Mouse (Mus musculus) ovary, postnatal 10 days (tissue): ENCODE measurements around the gene Hoxd13.

ENCODE experiments used
- DNase-seq: peaks from one replicate; pipeline ENCODE4 v3.0.0; 2022; ENCODE audit warnings: low spot score

The Hoxd13 gene

DNA sequence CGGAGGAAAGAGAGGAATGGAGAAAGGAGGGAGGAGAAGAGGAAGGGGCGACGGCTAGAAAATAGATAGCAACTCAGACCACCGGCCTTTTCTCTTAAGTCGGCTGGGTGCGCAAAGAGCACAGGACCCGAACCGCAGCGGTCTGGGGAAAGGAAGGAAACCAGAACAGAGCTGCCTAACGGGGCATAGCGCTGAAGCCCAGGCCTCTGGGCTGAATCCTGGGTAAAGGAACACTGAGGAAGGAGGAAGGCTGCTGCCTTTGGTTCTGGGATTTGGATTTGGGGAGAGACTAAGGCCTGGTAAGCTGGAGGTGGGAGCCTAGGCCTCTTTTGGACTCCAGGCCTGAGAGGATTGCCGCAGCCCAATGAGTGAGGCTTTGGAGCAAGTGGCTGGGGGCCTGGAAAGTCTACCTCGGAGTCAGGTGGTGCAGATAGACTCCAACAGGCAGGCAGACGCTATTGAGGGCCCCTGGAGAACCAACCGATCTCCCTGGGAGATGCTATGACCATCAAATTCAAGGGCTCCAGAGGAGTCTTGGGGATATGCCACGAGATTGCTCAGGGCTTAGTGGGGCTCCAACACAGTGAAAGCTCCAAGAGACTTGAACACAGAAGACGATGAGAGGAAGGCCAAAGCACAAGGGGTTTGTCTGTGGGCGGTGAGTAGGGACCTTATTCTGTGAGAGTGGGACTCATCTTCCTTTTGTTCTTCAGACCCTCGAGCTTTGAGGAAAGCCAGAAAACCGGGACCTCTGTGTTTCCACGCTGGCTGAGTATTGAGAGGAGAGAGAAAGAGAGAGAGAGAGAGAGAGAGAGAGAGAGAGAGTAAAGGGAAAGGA lies 12.7 kb downstream of the Hoxd13 start:
- no peak for DNase-seq

- DNase-seq = no peak
Measured at GRCm38 (mm10) chr2:74681594-74682531, 13.8 kb downstream of the Hoxd13 start.

- no peak for DNase-seq
Measured at GRCm38 (mm10) chr2:74682796-74683195, 14.7 kb downstream of the Hoxd13 start.

DNA sequence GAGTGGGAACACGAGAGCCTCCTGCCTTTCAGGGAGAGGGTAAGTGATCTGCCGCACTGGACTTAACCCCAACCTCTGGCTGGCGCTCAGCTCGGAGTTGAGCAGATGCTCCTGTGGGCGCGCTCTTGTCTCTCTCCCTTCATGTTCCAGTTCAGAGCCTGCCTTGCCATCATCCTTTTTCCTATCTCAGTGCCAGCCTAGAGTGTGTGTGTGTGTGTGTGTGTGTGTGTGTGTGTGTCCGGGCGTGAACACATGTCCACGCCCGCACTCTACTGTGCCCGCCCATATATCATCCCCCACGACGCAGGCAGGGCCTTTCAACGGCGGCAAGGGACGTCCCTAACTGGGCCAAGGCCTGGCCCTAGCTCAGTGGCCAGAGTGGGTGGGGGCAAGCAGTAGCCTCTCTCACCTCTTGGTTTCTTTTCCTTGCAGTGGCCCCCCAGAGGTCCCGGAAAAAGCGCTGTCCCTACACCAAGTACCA lies 15.4 kb downstream of the Hoxd13 start:
- DNase-seq = no peak

GRCm38 (mm10) chr2:74684106-74684505 lies 16.0 kb downstream of the Hoxd13 start:
- DNase-seq = no peak

GRCm38 (mm10) chr2:74685059-74685603 lies 17.0 kb downstream of the Hoxd13 start:
- DNase-seq = no peak

- DNase-seq = no peak
Measured at GRCm38 (mm10) chr2:74686301-74686987, 18.3 kb downstream of the Hoxd13 start.

DNA sequence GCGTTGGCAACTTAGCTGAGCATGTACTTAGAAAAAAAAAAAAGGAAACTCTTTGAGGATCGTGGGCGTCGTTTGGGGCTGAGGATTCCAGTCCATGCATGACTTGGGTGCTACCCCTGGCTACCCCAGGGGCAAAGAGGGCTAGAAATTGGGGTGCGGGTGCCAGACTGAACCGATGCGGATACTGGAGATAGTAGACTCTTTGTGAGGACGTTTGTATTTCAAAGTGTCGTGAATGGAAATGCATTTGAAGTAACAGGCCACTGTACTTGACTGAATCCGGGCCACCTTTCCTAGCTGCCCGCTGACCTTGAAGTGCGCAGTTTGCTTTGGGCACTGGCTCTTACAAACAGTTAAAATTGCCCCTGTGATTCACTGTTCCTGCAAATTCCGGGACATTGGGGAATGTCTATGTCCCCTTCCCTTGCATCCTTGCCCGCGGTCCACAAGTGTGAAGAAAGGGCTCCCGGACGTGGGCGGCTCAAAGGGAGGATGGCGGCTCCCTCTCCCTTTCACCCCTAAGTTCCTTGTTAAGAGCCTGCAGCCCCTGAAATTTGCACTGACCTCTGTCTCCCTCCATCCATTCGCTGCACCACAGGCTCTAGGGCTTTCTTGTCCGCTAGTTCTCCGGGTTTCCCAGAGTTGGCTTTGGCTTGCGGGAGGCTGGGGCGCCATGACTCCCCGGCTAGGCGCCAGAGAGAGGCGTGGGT lies 19.0 kb downstream of the Hoxd13 start:
- DNase-seq = no peak

DNA sequence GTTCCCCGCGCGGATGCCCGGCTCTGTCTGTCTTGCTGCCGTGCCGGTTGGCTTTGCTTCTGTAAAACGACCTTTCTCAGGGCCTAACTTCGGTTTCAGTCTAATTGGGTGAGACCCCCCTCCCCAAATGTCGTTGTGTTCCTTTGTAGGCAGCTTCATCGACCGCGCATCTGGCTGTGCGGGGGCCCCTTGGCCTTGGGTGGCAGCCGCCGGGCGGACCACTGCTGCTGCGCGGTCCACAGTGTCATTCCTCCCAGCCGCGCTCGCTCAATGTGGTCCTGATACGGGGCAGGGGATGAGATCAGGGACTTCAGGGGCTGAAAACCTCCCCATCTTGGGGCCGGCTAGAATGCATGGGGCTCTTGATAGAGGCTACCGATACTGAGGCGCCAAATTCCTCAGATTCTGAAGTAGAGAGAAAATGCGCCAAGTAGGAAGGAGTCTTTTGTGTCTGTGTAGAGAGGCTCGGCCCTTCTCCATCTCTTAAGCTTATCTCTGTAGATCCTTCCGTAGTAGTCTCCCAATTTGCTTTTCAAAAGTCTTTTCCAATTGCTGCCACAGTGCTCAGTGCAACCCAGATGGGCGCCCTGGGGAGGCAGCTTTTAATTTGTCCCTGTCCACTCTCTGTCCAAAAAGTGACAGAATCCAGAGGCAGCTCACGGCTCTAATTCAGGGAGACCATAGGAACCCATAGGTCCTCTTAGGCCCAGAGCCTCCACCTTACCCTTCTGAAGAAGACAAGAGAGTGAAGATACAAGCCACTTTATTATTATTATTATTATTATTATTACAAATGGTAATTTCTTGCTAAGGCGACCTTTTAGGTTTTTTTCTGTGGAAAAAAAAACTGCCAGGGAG lies 19.8 kb downstream of the Hoxd13 start:
- DNase-seq = no peak

GRCm38 (mm10) chr2:74688795-74689573 lies 20.9 kb downstream of the Hoxd13 start:
- no peak for DNase-seq

DNA sequence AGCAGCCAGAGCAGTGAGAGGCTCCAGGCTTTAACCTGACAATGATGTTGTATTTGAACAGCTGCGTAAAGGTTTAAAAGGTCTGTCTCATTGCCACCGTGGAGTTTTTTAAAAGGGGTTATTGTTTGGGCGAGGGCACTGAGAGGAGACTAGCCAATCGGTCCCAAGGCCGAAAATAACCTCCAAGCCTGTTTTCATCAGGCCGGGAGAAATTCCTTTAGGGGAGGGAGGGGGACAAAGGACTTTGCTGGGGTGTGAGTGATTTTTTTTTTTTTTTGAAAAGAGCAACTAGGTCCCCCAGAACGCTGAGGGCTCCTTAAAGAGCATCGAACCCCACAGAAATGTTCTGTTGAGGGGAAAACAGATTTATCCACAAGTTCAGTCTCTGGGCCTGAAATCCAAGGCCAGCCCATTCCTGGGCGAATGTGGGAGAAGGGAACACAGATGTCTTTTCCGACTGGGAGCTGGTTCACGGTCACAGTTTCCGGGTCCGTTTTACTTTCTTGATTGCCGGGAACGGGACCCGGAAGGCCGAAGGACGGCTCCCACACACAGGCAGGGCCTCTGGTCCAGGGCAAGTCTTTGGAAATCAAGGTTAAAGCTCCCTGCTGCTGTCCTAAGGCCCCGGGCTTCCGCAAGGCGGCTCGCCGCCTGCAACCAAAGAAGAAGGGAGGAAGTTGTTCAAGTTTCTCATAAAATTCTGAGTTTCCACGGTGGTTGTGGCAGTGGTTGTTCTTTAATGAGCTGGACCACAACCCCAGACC lies 21.6 kb downstream of the Hoxd13 start:
- no peak for DNase-seq

DNA sequence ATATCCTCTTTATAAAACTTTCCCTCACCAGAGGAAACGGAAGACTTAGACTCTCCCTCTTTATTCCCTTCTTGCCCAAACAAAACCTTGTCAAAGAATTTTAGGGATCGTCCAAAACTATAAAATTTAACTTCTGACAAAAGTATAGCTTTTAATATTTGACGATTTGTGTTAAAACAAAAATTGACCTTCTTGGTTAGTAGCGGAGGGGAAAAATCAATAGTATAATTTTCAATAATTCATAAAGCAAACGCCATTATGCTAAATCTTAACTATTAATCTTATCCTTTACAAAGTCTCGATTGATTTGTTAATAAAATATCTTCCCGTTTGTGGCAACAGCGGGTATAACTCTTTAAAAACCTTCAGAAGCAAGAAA lies 22.2 kb downstream of the Hoxd13 start:
- no peak for DNase-seq

GRCm38 (mm10) chr2:74691022-74691951 lies 23.2 kb downstream of the Hoxd13 start, which contains the start of gene Hoxd10:
TSS of gene Hoxd10 (plus strand) at chr2:74691924.
- no peak for DNase-seq

DNA sequence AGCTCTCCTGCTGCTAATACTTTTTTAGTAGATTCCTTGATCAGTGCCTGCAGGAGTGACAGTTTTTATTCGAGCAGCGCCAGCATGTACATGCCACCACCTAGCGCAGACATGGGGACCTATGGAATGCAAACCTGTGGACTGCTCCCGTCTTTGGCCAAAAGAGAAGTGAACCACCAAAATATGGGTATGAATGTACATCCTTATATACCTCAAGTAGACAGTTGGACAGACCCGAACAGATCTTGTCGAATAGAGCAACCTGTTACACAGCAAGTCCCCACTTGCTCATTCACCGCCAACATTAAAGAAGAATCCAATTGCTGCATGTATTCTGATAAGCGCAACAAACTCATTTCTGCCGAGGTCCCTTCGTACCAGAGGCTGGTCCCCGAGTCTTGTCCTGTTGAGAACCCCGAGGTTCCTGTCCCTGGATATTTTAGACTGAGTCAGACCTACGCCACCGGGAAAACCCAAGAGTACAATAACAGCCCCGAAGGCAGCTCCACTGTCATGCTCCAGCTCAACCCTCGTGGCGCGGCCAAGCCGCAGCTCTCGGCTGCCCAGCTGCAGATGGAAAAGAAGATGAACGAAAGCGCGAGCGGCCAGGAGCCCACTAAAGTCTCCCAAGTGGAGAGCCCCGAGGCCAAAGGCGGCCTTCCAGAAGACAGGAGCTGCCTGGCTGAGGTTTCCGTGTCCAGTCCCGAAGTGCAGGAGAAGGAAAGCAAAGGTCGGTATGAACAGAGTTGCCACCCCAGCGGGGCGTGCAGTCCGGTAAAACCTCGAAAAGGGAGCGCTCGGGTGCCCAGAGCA lies 24.1 kb downstream of the Hoxd13 start:
- DNase-seq = no peak

- no peak for DNase-seq
Measured at GRCm38 (mm10) chr2:74692808-74693431, 24.8 kb downstream of the Hoxd13 start.

- no peak for DNase-seq
Measured at GRCm38 (mm10) chr2:74693432-74693827, 25.3 kb downstream of the Hoxd13 start.
